Mouse (Mus musculus) embryonic fibroblast, embryonic 13.5 days (primary cell): ENCODE data around the gene Olfr1047. TPM values are rescaled to one million over a fixed set of nuclear protein-coding genes. Genes with fewer than 3 reads are reported as not detected.
"Not testable (repeated sequence)": the region's sequence is repeated elsewhere in the genome, so short reads cannot be mapped to it uniquely, and the experiment has no call there.

Experiments
- H3K27ac ChIP-seq: 2 replicates; pipeline ENCODE4 v1.5.1; 2012; ENCODE audit warnings: low read length, control low read depth, inconsistent platforms; ENCODE audit not compliant: insufficient read depth
- H3K4me1 ChIP-seq: 2 replicates; pipeline ENCODE4 v1.6.1; 2011; ENCODE audit warnings: low read length; ENCODE audit not compliant: control insufficient read depth, insufficient read depth
- H3K4me3 ChIP-seq: 2 replicates; pipeline ENCODE4 v1.5.1; 2011; ENCODE audit warnings: mild to moderate bottlenecking, control low read depth, low read length; ENCODE audit not compliant: insufficient read depth
- CTCF ChIP-seq: IDR thresholded peaks from 2 replicates; pipeline ENCODE4 v1.5.1; 2011; ENCODE audit warnings: mild to moderate bottlenecking, control low read depth, low read length, moderate library complexity, borderline replicate concordance; ENCODE audit not compliant: insufficient read depth
- POLR2A ChIP-seq: IDR thresholded peaks from 2 replicates; pipeline ENCODE4 v1.6.1; 2011; ENCODE audit warnings: low read depth, mild to moderate bottlenecking, control low read depth, low read length, moderate library complexity
- polyA plus RNA-seq: library from polyadenylated mRNA; stranded (reverse); fragments of >200 nt; gene quantifications from 2 replicates; pipeline ENCODE4 v1.2.4, GENCODE M21; 2011; ENCODE audit warnings: low read depth; ENCODE audit not compliant: missing spikeins, insufficient read length

Olfr1047 gene
- polyA plus RNA-seq, result not detected in 2 replicates

GRCm38 (mm10) chr2:86231301-86231700 lies at the start of gene Olfr1047:
Gene Olfr1047, minus strand, starts transcription at chr2:86231401.
- TF ChIP-seq POLR2A (no peak), CTCF (no peak)
- H3K4me1 ChIP-seq, result no peaks in the 10 kb centered on the region
- H3K27ac ChIP-seq, result no peak within 1 kb of the TSS

GRCm38 (mm10) chr2:86278988-86279387 lies 47.8 kb upstream of the Olfr1047 start, which contains the start of gene Olfr1051:
Gene Olfr1051, minus strand, starts transcription at chr2:86279088.
- not testable (repeated sequence) for H3K4me1 ChIP-seq, H3K4me3 ChIP-seq, H3K27ac ChIP-seq

More at GRCm38 (mm10) chr2:86231301-86231700, at the start of gene Olfr1047:
- H3K4me3 ChIP-seq, result no peak within 1 kb of the TSS

- not testable (repeated sequence) for H3K27ac ChIP-seq, H3K4me1 ChIP-seq, H3K4me3 ChIP-seq
Observed at GRCm38 (mm10) chr2:86258228-86258627, 27.0 kb upstream of the Olfr1047 start, which contains the start of gene Olfr1049. Gene Olfr1049, minus strand, starts transcription at chr2:86258328.

GRCm38 (mm10) chr2:86240189-86240588 lies 9.0 kb upstream of the Olfr1047 start, which contains the start of gene Olfr1048:
Gene Olfr1048, minus strand, starts transcription at chr2:86240289.
- Histone ChIP-seq H3K4me3 (no peak within 1 kb of the TSS), H3K27ac (no peak within 1 kb of the TSS), H3K4me1 (no peaks in the 10 kb centered on the region)
- TF ChIP-seq CTCF, result no peak
- no peak for TF ChIP-seq POLR2A

GRCm38 (mm10) chr2:86219214-86219613 lies 12.0 kb downstream of the Olfr1047 start, which contains the start of gene Olfr1046:
Gene Olfr1046, minus strand, starts transcription at chr2:86219314.
- Histone ChIP-seq H3K27ac (no peak within 1 kb of the TSS), H3K4me1 (no peaks in the 10 kb centered on the region), H3K4me3 (no peak within 1 kb of the TSS)
- no peak for TF ChIP-seq POLR2A
- TF ChIP-seq CTCF, result no peak

GRCm38 (mm10) chr2:86202909-86203308 lies 28.3 kb downstream of the Olfr1047 start, which contains the start of gene Olfr1045:
Gene Olfr1045, minus strand, starts transcription at chr2:86203009.
- no peaks in the 10 kb centered on the region for H3K4me1 ChIP-seq
- no peak for TF ChIP-seq CTCF
- no peak for TF ChIP-seq POLR2A
- H3K27ac ChIP-seq, result no peak within 1 kb of the TSS
- no peak within 1 kb of the TSS for H3K4me3 ChIP-seq

- Histone ChIP-seq H3K4me3 (no peak overlapping the region), H3K27ac (no peak overlapping the region), H3K4me1 (no peaks in the 10 kb centered on the region)
- TF ChIP-seq CTCF (no peak), POLR2A (no peak)
Observed at GRCm38 (mm10) chr2:86195863-86196262, 35.3 kb downstream of the Olfr1047 start.

- TF ChIP-seq CTCF, result no peak
- TF ChIP-seq POLR2A, result no peak
- no peak within 1 kb of the TSS for H3K4me3 ChIP-seq
- H3K4me1 ChIP-seq, result no peaks in the 10 kb centered on the region
- H3K27ac ChIP-seq, result no peak within 1 kb of the TSS
Observed at GRCm38 (mm10) chr2:86185583-86185982, 45.6 kb downstream of the Olfr1047 start, which contains the start of gene Olfr52. Gene Olfr52, minus strand, starts transcription at chr2:86185683.

- H3K27ac ChIP-seq, result no peak overlapping the region
- no peak overlapping the region for H3K4me3 ChIP-seq
- H3K4me1 ChIP-seq, result no peaks in the 10 kb centered on the region
- TF ChIP-seq CTCF (no peak), POLR2A (no peak)
Observed at GRCm38 (mm10) chr2:86179950-86180349, 51.3 kb downstream of the Olfr1047 start.

GRCm38 (mm10) chr2:86177720-86178119 lies 53.5 kb downstream of the Olfr1047 start, which contains the start of gene Olfr1044:
Gene Olfr1044, minus strand, starts transcription at chr2:86177820.
- Histone ChIP-seq H3K4me3 (no peak within 1 kb of the TSS), H3K4me1 (no peaks in the 10 kb centered on the region), H3K27ac (no peak within 1 kb of the TSS)
- TF ChIP-seq POLR2A, result no peak
- TF ChIP-seq CTCF, result no peak

Other genes starting within 250 kb of the Olfr1047 start
- gene Olfr1031, start 241.1 kb downstream of the Olfr1047 start, polyA plus RNA-seq, result not detected in 2 replicates
- gene Olfr1032, start 225.9 kb downstream of the Olfr1047 start, polyA plus RNA-seq, result not detected in 2 replicates
- 0.63 and 1.2 TPM in 2 replicates for gene Olfr1033, start 210.8 kb downstream of the Olfr1047 start, polyA plus RNA-seq
- gene Olfr1034, start 185.5 kb downstream of the Olfr1047 start, polyA plus RNA-seq, result not detected in 2 replicates
- not detected in 2 replicates for gene Olfr1036, start 157.4 kb downstream of the Olfr1047 start, polyA plus RNA-seq
- not detected in 2 replicates for gene Olfr1037, start 144.0 kb downstream of the Olfr1047 start, polyA plus RNA-seq
- gene Olfr1039, start 95.5 kb downstream of the Olfr1047 start, polyA plus RNA-seq, result not detected in 2 replicates
- gene Olfr1040, start 84.7 kb downstream of the Olfr1047 start, polyA plus RNA-seq, result not detected in 2 replicates
- gene Olfr1042, start 69.6 kb downstream of the Olfr1047 start, polyA plus RNA-seq, result not detected in 2 replicates
- not detected in 2 replicates for gene Olfr1043, start 63.9 kb downstream of the Olfr1047 start, polyA plus RNA-seq
- gene Olfr1044, start 53.6 kb downstream of the Olfr1047 start, polyA plus RNA-seq, result not detected in 2 replicates
- not detected in 2 replicates for gene Olfr52, start 45.7 kb downstream of the Olfr1047 start, polyA plus RNA-seq
- gene Olfr1045, start 28.4 kb downstream of the Olfr1047 start, polyA plus RNA-seq, result not detected in 2 replicates
- not detected in 2 replicates for gene Olfr1046, start 12.1 kb downstream of the Olfr1047 start, polyA plus RNA-seq
- gene Olfr1048, start 8.9 kb upstream of the Olfr1047 start, polyA plus RNA-seq, result not detected in 2 replicates
- gene Olfr1049, start 26.9 kb upstream of the Olfr1047 start, polyA plus RNA-seq, result not detected in 2 replicates
- not detected in 2 replicates for gene Olfr1051, start 47.7 kb upstream of the Olfr1047 start, polyA plus RNA-seq
- not detected in 2 replicates for gene Olfr1052, start 61.1 kb upstream of the Olfr1047 start, polyA plus RNA-seq
- not detected in 2 replicates for gene Olfr1053, start 83.9 kb upstream of the Olfr1047 start, polyA plus RNA-seq
- gene Olfr1054, start 104.0 kb upstream of the Olfr1047 start, polyA plus RNA-seq, result not detected in 2 replicates
- gene Olfr1055, start 118.9 kb upstream of the Olfr1047 start, polyA plus RNA-seq, result not detected in 2 replicates
- not detected in 2 replicates for gene Olfr1056, start 131.1 kb upstream of the Olfr1047 start, polyA plus RNA-seq
- not detected in 2 replicates for gene Olfr1057, start 147.0 kb upstream of the Olfr1047 start, polyA plus RNA-seq
- gene Olfr1058, start 157.2 kb upstream of the Olfr1047 start, polyA plus RNA-seq, result not detected in 2 replicates
- gene Olfr1061, start 182.6 kb upstream of the Olfr1047 start, polyA plus RNA-seq, result not detected in 2 replicates
- not detected in 2 replicates for gene Olfr1062, start 195.3 kb upstream of the Olfr1047 start, polyA plus RNA-seq
- not detected in 2 replicates for gene Olfr1065, start 219.2 kb upstream of the Olfr1047 start, polyA plus RNA-seq
- gene Olfr1066, start 224.9 kb upstream of the Olfr1047 start, polyA plus RNA-seq, result not detected in 2 replicates